Mouse (Mus musculus): Measurements from ENCODE around the gene Terb2.

The Terb2 gene

DNA sequence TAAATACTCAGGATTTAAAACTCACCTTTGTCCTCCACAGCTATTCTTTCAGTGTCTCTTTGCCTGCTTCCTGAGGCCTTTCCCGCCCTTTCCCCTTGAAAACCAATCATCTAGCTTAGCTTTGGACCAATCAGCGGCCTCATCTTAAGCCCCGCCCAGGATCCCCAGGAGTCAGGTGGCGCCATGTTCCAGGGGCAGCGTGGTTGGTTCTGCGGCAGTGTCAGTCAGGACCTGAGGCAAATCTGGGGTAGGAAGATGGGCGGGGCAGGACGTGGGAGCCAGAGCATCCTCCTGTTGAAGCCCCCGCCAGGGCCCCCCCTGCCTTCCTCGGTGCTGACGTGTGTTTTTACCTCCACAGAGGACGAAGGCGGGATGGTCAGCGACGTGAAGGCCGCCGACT lies at the start of gene Terb2, which contains the start of gene Patl2:
Terb2 (plus strand) TSS at position 167 of the 400 bp plus-strand sequence.
Patl2 (minus strand) TSS at position 84 of the 400 bp plus-strand sequence.
- no peak for DNase-seq

DNA sequence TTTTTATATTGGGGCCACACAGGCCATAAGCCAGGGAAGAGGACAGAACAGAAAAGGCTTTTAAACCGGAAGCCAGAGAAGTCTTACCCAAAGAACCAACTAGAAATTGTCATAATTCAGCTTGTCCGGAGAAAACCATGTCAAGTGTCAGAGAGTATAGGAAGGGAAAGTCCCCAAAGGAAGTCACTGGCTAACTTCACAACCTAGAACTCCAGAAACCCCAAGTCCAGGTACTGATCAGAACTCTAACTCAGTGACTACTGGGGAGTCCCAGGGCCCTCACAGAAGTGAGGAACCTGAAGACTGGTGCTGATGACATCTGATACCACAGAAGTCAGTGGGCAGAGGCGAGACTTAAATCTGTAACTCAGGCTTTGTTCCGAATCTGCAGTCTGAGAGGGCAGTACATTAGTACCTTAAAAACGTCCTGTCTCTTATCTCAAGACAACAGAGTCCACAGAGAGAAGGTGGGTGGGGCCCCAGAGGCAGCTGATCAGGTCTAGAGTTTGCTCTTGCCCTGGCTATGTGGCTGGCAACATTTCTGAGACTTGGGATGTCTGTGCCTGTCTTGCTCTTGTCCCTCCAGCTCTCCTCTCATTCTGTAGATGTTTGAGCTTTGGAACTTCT lies 48.1 kb upstream of the Terb2 start:
- no peak for DNase-seq

DNA sequence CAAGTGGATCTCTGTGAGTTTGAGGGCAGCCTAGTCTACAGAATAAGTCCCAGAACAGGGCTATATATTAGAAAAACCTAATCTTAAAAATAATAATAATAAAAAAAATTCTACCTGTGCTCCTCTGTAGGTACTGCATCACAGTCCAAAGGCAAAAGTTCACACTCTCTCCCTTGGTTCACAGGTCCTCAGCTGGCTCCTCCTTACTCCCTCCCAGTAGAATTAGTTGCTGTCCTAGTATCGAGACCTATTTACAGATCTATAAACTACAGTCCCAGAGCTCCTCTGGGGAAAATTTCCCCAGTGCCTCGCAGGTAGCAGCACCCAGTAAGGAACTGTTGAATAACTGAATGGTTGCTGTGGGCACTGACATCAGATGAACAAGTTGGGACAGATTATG lies 45.3 kb upstream of the Terb2 start:
- DNase-seq: no peak

DNA sequence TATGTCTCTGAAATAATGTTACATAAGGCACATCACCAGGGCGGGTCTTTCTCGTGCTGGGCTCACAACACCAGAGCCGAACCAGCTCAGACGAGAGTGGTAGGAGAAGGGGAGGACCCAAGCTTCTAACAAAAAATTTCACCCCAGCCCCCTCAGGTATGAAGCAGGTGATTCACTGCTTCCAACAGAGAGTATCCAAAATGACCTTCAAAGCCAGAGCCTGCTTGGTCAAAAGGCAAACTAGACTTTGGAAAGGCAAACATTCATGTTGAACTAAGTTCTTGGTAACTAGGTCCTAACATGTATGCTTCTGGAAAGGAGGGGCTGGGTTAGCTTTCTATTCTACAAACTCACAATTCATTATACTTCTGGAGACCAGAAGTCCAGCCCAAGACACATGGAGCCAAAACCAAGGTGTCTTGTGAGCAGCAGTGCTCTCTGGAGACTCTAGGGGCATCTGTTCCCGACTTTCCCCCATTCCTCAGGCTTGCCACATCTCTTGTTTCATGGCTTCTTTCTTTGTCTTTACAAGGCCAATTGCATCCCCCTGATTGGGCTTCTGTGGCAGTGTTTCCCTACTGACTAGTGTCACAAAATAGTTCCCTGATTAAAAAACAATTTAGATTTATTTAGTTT lies 44.6 kb upstream of the Terb2 start:
- DNase-seq: no peak

DNA sequence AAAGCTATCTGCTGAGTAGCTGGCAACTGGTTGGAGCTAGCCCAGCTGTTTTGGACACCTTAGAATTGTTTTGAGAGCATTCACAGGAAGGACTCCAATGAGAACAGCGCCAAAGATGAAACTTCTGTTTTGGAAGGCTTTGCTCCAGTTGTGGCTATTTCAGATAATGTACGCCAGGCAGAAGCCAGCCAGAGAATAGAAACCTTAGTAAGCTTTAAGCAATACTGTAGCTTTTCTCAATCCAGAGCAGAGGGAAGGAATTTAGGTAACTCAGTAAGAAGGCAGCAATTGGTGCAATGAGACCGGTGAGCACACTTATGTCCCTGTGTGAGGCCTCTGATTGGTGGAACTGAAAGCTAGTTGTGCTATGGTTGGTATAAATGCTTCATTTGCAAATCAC lies 43.0 kb upstream of the Terb2 start:
- no peak for DNase-seq

DNA sequence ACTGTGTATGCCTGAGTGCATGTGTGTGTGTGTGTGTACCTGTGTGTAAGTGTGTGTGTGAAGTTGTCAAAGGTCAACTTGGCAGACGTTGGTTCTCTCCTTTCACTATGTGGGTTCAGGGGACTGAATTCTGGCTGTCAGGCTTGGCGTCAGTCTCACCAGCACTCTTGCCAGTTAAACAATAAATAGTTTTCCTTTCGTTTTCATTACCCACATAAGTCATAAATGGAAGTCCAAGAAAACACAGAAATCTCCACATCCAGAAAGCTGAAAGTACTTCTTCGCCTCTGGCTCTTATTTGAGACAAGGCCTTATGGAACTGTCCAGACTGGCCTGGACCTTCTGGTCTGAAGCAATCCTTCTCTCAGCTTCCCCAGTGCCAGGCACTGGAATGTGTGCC lies 40.3 kb upstream of the Terb2 start:
- no peak for DNase-seq

DNA sequence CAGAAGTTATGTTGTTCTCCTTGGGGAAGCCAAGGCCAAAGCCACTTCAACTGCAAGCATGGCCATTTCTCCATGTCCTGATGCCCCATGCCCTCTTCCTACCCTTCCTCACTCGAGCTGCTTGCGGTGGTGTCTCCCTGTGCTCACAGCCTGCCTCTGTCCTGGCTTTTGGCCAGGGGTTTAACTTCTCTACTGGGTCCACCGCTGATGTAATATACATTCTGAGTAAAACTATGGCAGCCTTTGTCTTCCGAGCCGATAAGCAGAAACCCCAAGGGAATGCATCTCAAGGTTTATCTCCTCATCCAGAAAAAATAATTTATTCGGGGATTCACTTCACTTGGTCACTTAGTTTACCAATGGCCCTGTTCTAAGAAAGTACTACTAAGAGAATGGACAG lies 39.4 kb upstream of the Terb2 start:
- DNase-seq: no peak

DNA sequence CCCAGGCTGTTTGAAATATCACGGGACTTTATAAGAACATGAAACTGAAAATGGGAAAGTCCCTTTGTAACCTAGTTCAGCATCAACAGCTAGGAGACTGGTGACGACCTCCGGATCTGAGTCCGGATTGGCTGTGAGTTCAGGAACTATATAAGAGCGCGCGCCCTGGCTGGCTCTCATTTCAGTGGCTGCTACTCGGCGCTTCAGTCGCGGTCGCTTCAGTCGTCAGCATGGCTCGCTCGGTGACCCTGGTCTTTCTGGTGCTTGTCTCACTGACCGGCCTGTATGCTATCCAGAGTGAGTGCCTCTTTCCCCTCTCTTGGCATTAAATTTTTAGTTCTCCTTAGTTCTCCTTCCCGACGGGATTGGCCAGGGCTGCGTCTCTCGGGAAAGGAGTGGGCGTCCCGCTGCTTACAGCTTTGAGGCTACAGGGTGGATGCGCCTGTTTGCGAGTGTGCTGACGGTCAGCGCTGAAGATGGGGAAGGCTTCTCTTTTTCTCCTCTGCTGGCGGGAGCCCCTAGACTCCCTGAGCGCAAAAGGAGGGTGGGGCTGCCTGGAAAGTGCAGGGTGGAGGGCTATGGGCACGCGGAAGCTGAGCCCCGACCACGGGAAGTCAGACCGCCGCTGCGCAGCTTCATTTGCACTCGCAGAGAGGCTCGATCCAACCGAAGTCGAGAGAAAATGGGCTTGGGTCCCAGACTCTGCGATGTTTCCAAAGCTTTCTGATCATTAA lies 38.4 kb upstream of the Terb2 start, which contains the start of gene B2m:
B2m (plus strand) TSS at position 179 of the 734 bp plus-strand sequence.
- DNase-seq: peak; percentile 95

DNA sequence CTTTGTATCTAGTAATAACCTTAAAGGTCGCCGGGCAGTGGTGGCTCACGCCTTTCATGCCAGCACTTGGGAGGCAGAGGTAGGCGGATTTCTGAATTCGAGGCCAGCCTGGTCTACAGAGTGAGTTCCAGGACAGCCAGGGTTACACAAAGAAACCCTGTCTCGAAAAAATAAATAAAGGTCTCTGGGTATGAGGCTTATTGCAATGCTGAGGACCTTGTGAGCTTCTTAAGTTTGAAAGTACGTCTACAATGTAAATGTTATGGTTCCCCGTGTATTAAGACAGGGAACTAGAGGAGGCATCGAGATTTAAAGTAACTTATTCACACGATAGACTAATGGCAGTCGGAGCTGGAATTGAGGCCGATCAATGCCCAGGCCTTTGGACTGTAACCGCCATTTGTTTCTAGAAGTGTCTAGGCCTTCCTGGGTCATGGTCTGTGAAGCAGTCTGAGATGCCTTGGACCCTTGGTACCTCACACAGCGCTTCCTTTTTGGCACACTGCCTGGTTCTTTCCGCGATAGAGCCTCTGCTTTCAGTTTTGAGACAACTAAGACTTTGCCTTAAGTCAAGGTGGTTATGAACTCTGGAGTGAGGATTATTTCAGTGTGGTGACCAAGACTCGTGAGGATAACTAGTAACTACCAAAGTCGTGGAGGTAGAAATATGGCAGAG lies 37.7 kb upstream of the Terb2 start:
- DNase-seq: peak; percentile 73

DNA sequence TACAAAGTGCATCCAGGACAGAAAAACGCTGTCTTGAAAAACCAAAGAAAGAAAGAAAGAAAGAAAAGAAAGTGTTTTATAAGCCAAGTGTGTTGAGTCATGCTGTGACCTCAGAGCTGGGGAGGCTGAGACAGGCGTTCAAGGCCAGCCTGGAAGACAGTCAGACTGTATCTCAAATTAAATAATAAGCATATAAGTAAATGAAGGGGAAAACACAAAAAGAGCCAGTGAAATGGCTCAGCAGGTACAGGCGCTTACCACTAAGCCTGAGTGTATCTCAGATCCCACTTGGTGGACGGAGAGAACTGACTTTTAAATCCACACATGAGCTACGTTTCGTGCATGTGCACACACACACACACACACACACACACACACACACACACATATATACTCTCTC lies 36.8 kb upstream of the Terb2 start:
- DNase-seq: no peak

DNA sequence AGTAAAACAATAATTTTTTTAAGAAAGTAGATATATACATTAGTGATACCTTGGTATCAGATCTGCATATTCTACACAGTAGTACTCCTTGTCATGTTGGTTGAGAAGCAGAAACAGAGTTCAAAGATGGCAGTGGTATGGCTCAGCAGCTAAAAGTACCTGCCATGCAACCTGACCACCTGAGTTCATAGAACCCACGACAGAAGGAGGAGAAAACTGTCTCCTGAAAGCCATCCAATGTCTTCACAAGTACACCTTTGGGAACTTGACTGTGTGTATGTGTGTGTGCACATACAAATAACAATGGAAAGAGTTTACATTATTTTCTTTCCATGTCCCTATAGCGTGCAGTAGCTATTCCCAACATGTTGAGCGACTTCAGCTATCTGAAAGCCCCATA lies 36.4 kb upstream of the Terb2 start:
- DNase-seq: no peak

DNA sequence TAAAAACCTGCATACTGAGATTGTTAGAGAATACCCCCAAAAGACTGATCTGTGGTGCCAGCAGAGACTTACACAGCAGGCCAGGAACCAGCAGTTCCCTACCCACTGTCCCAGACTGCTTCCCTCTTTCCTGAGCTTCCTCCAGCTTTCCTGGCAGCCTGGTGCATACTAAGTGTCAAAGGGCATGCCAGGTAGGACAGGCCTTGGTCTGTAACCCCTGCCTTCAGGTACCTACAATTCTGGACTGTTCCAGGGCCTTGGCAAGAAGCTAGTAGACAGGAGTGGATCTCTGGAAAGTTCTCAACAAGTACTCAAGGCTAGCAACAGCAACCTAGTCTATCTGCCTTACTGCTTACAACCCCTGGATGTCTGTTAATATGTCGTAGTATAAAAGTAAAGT lies 34.9 kb upstream of the Terb2 start:
- no peak for DNase-seq

DNA sequence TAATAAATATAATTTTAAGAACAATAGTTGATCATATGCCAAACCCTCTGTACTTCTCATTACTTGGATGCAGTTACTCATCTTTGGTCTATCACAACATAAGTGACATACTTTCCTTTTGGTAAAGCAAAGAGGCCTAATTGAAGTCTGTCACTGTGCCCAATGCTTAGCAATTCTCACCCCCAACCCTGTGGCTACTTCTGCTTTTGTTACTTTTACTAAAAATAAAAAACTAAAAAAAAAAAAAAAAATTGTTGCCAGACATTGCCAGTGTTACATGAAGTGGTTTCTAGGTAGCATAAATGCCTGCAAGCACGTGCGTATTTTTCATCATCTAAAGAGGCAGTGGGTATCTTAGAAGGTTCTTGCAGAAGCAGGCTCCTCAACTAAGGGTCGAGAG lies 33.2 kb upstream of the Terb2 start:
- DNase-seq: no peak

DNA sequence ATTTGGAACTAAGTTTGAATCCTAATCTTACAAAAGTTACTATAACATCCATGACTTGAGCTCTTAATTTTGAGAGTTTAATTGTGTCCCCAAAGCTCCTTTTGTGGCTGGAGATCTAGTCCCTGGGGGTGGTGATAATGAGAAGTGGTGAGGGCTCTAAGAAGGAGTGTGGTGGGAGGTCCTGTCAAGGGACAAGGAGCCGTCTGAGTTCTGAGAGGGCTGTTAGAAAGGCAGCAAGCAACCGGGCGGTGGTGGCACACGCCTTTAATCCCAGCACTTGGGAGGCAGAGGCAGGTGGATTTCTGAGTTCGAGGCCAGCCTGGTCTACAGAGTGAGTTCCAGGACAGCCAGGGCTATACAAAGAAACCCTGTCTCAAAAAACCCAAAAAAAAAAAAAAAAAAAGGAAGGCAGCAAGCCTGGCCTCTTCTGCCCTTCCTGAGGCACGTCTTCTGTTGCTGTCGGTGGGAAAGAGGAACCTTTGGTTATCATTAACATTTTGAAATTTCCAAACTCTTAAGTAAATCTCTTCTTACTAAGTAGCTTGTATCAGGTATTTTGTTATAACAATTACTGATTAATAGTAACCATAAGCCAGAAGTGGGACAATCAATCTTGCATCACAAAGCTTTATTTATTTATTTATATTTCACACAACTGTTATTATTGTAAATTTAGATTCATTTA lies 32.2 kb upstream of the Terb2 start:
- DNase-seq: no peak

DNA sequence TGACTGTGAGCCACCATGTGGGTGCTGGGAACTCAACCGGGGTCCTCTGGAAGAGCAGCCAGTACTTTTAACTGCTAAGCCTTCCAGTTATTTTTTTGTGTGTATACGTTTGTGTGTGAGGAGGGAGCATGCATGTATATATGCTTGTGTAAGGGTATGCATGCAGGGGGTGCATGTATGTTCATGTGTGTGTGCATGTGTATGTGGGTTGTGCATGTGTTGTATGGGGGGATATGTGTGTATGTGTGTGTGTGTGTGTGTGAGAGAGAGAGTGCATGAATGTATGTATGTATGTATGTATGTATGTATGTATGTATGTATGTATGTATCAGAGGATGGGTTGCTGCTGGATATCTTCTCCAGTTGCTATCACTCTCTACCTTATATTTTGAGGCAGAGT lies 31.6 kb upstream of the Terb2 start:
- DNase-seq: no peak

DNA sequence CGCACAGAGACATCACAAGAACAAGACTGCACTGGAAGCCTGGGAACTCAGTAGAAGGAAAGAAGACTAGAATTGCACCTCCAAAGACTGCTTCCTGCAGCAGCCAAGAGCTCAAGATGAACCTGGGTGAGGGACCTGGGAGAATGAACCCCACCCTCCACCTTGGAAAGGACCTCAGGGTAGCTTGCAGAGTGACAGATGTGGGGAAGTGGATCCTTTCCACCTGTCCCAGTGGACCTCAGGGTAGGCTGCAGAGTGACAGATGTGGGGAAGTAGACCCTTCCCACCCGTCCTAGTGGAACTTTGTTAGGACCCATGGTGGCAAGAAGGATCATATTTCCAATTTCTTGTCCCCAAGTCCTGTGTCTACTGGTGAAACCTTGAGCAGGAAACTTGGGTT lies 30.8 kb upstream of the Terb2 start:
- no peak for DNase-seq

DNA sequence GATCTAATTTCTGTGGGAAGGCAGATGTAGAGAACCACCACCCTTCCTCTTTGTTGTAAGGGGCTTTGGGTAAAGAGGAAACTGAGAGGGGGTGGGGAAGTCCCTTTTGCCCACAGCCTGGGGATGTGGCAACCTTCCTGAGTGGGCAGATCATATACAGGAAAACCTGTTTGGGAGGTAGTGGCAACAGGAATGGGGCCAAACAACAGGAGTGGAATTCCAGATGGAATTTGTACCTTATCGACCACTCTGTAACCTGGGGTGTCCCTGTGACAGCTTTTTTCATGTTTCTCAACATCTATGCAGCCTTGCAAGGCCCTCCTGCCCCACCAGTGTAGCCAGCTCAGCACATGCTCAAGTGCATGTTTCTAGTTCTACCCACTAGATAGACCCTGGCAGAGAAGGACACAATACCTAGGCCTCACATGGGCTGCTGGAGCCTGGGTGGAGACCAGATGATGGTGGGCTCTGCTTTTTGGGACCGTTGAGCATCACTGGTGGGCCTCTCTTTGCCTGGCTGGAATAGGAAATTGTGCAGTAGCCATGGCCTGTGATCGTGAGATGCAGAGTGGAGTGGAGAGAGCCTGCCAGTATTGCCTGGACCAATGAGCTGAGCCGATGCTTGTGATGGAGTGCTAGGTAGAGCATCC lies 29.9 kb upstream of the Terb2 start:
- no peak for DNase-seq

DNA sequence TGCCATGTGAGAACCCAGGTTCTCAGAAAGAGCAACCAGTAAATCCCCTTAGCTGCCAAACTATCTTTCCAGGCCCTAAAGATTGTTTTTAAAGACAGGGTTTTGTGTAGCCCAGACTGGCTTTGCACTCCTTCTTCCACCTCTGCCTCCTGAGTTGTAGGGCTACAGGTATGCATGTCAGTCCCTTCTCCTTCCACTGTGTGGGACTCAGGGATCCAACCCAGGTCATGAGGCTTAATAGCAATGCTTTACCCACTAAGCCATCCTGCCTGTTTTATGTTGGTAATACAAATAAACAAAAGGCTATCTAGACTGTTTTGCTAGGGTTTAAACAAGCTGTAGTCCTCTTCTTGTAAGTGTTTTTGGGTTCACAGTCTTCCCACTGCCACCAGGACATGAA lies 28.5 kb upstream of the Terb2 start:
- no peak for DNase-seq

DNA sequence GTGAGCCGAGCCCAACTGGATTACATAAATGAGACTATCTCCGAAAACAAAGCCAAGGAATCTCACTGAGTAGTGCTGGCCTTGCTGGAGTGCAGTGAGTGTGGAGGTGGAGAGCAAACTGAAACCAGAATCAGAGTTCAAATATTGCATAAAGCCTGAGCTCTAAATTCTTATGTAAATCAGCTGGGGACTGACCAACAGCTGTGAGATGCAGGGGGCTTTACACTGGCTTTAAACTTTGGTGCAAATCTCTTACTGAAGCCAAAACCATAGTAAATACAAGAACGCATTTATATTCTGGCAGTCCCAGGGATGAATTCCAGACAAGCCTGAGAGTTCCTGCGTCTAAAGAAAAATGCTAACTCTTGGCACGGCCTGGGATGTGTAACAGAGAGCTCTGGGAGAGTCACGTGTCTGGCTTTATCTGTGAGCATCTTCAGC lies 27.7 kb upstream of the Terb2 start:
- DNase-seq: no peak

DNA sequence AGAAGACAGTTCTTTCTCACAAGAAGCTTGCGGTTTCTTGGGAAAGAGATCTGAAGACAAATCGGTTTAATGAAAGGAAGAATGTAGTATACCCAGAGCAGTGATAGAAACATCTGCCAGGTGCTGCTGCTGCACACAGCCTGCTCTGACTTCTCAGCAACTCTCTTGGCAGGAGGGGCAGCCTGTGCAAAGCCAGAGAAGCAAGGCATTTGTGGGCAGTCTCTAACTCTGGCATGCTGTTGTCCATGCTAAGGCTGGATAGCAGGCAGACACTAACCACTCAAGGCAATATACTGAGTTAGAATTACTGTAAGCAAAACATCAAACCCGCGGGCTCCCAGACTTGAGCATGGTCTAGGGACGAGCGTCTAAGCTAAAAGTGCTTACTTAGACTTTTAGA lies 26.4 kb upstream of the Terb2 start:
- peak; percentile 40 for DNase-seq

DNA sequence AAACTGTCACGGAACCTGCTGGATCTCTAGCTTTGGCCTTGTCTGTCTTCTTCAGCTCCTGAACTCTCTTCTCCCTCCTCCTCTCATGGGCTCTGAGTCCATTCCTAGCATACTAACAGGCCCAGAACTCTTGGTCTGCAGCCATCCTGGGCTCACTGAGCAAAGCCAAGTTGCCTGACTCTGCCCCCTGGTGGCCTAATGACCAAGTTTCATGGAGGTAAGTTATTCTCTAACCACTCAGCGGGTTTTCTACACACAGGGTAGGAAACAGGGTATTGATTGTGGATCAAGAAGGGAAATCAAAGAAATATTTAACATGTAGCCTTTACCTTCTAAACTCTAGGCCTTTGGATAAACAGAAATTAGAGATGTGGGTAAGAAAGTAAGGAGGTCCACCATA lies 25.4 kb upstream of the Terb2 start, which contains the start of gene Trim69:
Trim69 (plus strand) TSS at position 21 of the 400 bp plus-strand sequence.
- DNase-seq: peak; percentile 83

DNA sequence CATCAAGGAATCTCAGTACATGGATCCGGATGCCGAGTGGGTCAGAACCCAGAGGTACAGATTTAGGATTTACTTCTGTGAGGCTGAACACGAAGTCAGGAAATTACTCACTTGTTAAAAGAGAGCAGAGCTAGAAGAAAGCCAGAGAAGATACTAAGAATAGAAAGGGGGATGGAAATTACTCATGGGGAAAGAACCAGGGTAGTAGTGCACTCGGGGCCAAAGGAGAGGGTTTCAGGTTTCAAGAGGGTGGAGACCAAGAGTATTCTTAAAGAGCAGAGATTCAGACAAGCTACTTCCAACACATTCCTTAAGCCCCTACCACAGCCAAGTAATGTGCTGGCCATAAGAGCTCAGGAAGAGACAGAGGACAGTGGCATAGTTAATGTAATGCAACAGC lies 24.5 kb upstream of the Terb2 start:
- DNase-seq: no peak
